Mouse (Mus musculus) MEL (cell line): ENCODE data around the gene Zfp606. TPM values are rescaled to one million over a fixed set of nuclear protein-coding genes. Genes with fewer than 3 reads are reported as not detected.

Experiments
- DNase-seq: peaks from one replicate; pipeline ENCODE4 v3.0.0; 2011; ENCODE audit warnings: low read depth, low spot score
- H3K27ac ChIP-seq: 2 replicates; pipeline ENCODE4 v1.5.1; 2012; ENCODE audit warnings: low read depth, mild to moderate bottlenecking, control low read depth, low read length, moderate library complexity; ENCODE audit not compliant: control insufficient read depth
- H3K27me3 ChIP-seq, 2 experiments: fragments of 150-350 bp in 1 of 2; sonication (generic) in 1 of 2; 2 replicates each; pipeline ENCODE4 v1.6.1; 2012; ENCODE audit warnings: low read length in 2 of 2, mild to moderate bottlenecking in 2 of 2, improper control_type of control experiment in 1 of 2, moderate library complexity in 1 of 2; ENCODE audit not compliant: insufficient read depth in 2 of 2, control insufficient read depth in 1 of 2
- H3K36me3 ChIP-seq, 2 experiments: 2 replicates each; pipeline ENCODE4 v1.6.1; 2012 to 2014; ENCODE audit warnings: low read length in 2 of 2, improper control_type of control experiment in 1 of 2, inconsistent platforms in 1 of 2, mild to moderate bottlenecking in 1 of 2; ENCODE audit not compliant: insufficient read depth in 2 of 2, control insufficient read depth in 1 of 2
- H3K4me1 ChIP-seq, 2 experiments: fragments of 150-350 bp in 1 of 2; sonication (generic) in 1 of 2; 2 replicates each; pipeline ENCODE4 v1.6.1; 2012; ENCODE audit warnings: low read length in 2 of 2, improper control_type of control experiment in 1 of 2, mild to moderate bottlenecking in 1 of 2; ENCODE audit not compliant: insufficient read depth in 2 of 2, control insufficient read depth in 1 of 2
- H3K4me3 ChIP-seq, 2 experiments: fragments of 150-350 bp in 1 of 2; sonication (generic) in 1 of 2; 2 replicates each; pipeline ENCODE4 v1.5.1; 2012; ENCODE audit warnings: low read depth in 2 of 2, low read length in 2 of 2, mild to moderate bottlenecking in 2 of 2, moderate library complexity in 2 of 2, control low read depth in 1 of 2, improper control_type of control experiment in 1 of 2; ENCODE audit not compliant: control insufficient read depth in 1 of 2, insufficient read depth in 1 of 2
- H3K79me2 ChIP-seq: 2 replicates; pipeline ENCODE4 v1.6.1; 2012; ENCODE audit warnings: mild to moderate bottlenecking, low read length, moderate library complexity; ENCODE audit not compliant: control insufficient read depth, poor library complexity, insufficient read depth
- H3K9ac ChIP-seq: 2 replicates; pipeline ENCODE4 v1.6.1; 2012; ENCODE audit warnings: low read depth, mild to moderate bottlenecking, control low read depth, low read length, moderate library complexity; ENCODE audit not compliant: control insufficient read depth, poor library complexity, severe bottlenecking
- H3K9me3 ChIP-seq: fragments of 150-350 bp; sonication (generic); replicated peaks from 2 replicates; pipeline ENCODE4 v1.6.1; 2012; ENCODE audit warnings: mild to moderate bottlenecking, low read length, improper control_type of control experiment, moderate library complexity; ENCODE audit not compliant: insufficient read depth
- CTCF ChIP-seq, 3 experiments: IDR thresholded peaks in 2 of 3; conservative IDR thresholded peaks in 1 of 3; 2 replicates each; pipeline ENCODE4 v1.5.1; 2011 to 2012; ENCODE audit warnings: low read length in 3 of 3, low read depth in 2 of 3, mild to moderate bottlenecking in 2 of 3, improper control_type of control experiment in 1 of 3, inconsistent platforms in 1 of 3, mixed read lengths in 1 of 3, moderate library complexity in 1 of 3; ENCODE audit not compliant: control insufficient read depth in 1 of 3, insufficient read depth in 1 of 3, poor library complexity in 1 of 3, severe bottlenecking in 1 of 3
- MEF2A ChIP-seq: IDR thresholded peaks from 2 replicates; pipeline ENCODE4 v1.6.1; 2014; ENCODE audit warnings: low read depth, mild to moderate bottlenecking, inconsistent platforms, low read length, improper control_type of control experiment; ENCODE audit not compliant: poor library complexity, insufficient replicate concordance, severe bottlenecking; ENCODE audit errors: extremely low read depth
- NRF1 ChIP-seq: IDR thresholded peaks from 2 replicates; pipeline ENCODE4 v1.6.1; 2014; ENCODE audit warnings: low read depth, mild to moderate bottlenecking, inconsistent platforms, low read length, improper control_type of control experiment, moderate library complexity; ENCODE audit not compliant: poor library complexity, insufficient read depth, severe bottlenecking
- USF2 ChIP-seq, 2 experiments: IDR thresholded peaks; 2 replicates each; pipeline ENCODE4 v1.6.1; 2011 to 2012; ENCODE audit warnings: improper control_type of control experiment in 2 of 2, low read length in 2 of 2, borderline replicate concordance in 1 of 2, inconsistent platforms in 1 of 2, low read depth in 1 of 2, mild to moderate bottlenecking in 1 of 2; ENCODE audit not compliant: insufficient read depth in 1 of 2
- ZMIZ1 ChIP-seq: IDR thresholded peaks from 2 replicates; pipeline ENCODE4 v1.6.1; 2012; ENCODE audit warnings: low read depth, mild to moderate bottlenecking, inconsistent platforms, low read length, improper control_type of control experiment, moderate library complexity
- polyA plus RNA-seq, 2 experiments: library from polyadenylated mRNA; stranded (reverse) in 1 of 2; unstranded in 1 of 2; fragments of >175 nt in 1 of 2; fragments of >200 nt in 1 of 2; gene quantifications; 2 replicates each; pipeline versions ENCODE4 v1.2.1 to v1.2.4; 2012; ENCODE audit warnings: low replicate concordance in 2 of 2, low read depth in 1 of 2; ENCODE audit not compliant: insufficient read length in 2 of 2, insufficient read depth in 1 of 2, missing spikeins in 1 of 2
- total RNA-seq: library from RNA; depleted of rRNA; stranded (reverse); fragments of 300-350 nt; gene quantifications from 2 replicates; pipeline ENCODE4 v1.2.3, GENCODE M21; 2012; rRNA removed

Gene Zfp606
- total and polyA plus RNA-seq, 3 experiments = 2.5 to 3.1 TPM; not detected in 1

DNA sequence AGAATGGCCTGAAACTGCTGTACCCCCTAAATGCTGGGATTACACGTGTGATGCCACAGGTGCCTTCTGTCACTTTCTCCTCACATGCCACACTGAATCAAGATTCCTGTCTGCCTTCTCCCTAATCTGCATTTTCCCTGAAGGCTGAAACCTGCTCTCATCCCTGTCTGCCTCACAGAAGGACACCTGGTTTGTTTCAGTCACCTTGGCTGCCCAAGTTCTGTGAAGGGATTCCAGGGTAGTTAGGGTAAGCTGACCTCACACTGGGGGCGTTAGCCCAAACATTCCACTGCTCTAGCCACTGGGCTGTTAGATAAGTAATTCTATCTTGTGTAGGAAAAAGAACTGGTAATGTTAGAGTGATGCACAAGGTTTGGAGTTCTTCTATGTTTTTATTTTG lies 34.1 kb downstream of the Zfp606 start, which contains the start of gene 2900092C05Rik:
Gene 2900092C05Rik, plus strand, starts transcription at position 301 of the 400 bp plus-strand sequence.
- H3K4me3 ChIP-seq = no peak within 1 kb of the TSS
- H3K27ac ChIP-seq = no peak within 1 kb of the TSS
- H3K4me1 ChIP-seq = no peaks in the 10 kb centered on the region
- TF ChIP-seq NRF1 (no peak), USF2 (IDR thresholded peaks at IDR 0.05; ENCODE audit: borderline replicate concordance in 1 of 2, insufficient read depth in 1 of 2, low read depth in 1 of 2, low read length in 2 of 2) (no peak), CTCF (IDR thresholded peaks at IDR 0.05 in 2 of 3, conservative IDR thresholded peaks at IDR 0.05 in 1 of 3; ENCODE audit: control insufficient read depth in 1 of 3, insufficient read depth in 1 of 3, low read depth in 2 of 3, low read length in 3 of 3, poor library complexity in 1 of 3, severe bottlenecking in 1 of 3) (no peak), ZMIZ1 (no peak), MEF2A (no peak)
- H3K79me2 ChIP-seq = no peaks in the 10 kb centered on the region
- H3K9ac ChIP-seq = no peak within 1 kb of the TSS
- no peaks in the 10 kb centered on the region for H3K9me3 ChIP-seq
- H3K36me3 ChIP-seq = no peaks in the 10 kb centered on the region
- no peaks in the 10 kb centered on the region for H3K27me3 ChIP-seq
- no peak for DNase-seq

Other genes starting within 250 kb of the Zfp606 start
- gene Vmn1r81, start 210.0 kb upstream of the Zfp606 start, total RNA-seq = not detected in 2 replicates
- not detected for gene Vmn1r81, start 210.0 kb upstream of the Zfp606 start, polyA plus RNA-seq
- not detected in 2 replicates for gene Vmn1r82, start 177.9 kb upstream of the Zfp606 start, total RNA-seq
- gene Vmn1r82, start 177.9 kb upstream of the Zfp606 start, polyA plus RNA-seq = not detected
- not detected in 2 replicates for gene Vmn1r83, start 148.8 kb upstream of the Zfp606 start, total RNA-seq
- gene Vmn1r83, start 148.8 kb upstream of the Zfp606 start, polyA plus RNA-seq = not detected
- gene Vmn1r84, start 109.0 kb upstream of the Zfp606 start, total RNA-seq = not detected in 2 replicates
- not detected for gene Vmn1r84, start 109.0 kb upstream of the Zfp606 start, polyA plus RNA-seq
- not detected in 2 replicates for gene Zfp551, start 55.5 kb upstream of the Zfp606 start, total RNA-seq
- not detected for gene Zfp551, start 55.5 kb upstream of the Zfp606 start, polyA plus RNA-seq
- gene 2900092C05Rik, start 34.2 kb downstream of the Zfp606 start, total RNA-seq = not detected in 2 replicates
- not detected for gene 2900092C05Rik, start 34.2 kb downstream of the Zfp606 start, polyA plus RNA-seq
- gene Vmn2r53, start 130.5 kb downstream of the Zfp606 start, total RNA-seq = not detected in 2 replicates
- under 1 TPM in 1 of 2 experiments, not detected in 1; 0.01 TPM for gene Vmn2r53, start 130.5 kb downstream of the Zfp606 start, polyA plus RNA-seq
- gene Vmn2r54, start 162.0 kb downstream of the Zfp606 start, total RNA-seq = not detected in 2 replicates
- not detected for gene Vmn2r54, start 162.0 kb downstream of the Zfp606 start, polyA plus RNA-seq
- not detected in 2 replicates for gene Vmn2r55, start 206.7 kb downstream of the Zfp606 start, total RNA-seq
- not detected for gene Vmn2r55, start 206.7 kb downstream of the Zfp606 start, polyA plus RNA-seq